Mouse (Mus musculus) thymus, postnatal 36 days (tissue): ENCODE measurements around the gene Glt28d2.
A peak's percentile ranks its signal among the peaks of the same experiment; 100 is the strongest.
"Not testable (repeated sequence)": the region's sequence is repeated elsewhere in the genome, so short reads cannot be mapped to it uniquely, and the experiment has no call there.

Experiments used
- DNase-seq, 2 experiments: peaks; one replicate each; pipeline ENCODE4 v3.0.0; 2022; ENCODE audit warnings: mixed read lengths in 2 of 2

Gene Glt28d2

GRCm38 (mm10) chr3:85887239-85887827, at the start of gene Glt28d2, which contains the start of gene Gm37240:
Glt28d2 (minus strand) TSS chr3:85887516.
Gm37240 (minus strand) TSS chr3:85887518.
- peak; percentile 56 to 74 for DNase-seq

GRCm38 (mm10) chr3:85933586-85933985, 46.3 kb upstream of the Glt28d2 start:
- DNase-seq: no peak

GRCm38 (mm10) chr3:85931859-85932258, 44.5 kb upstream of the Glt28d2 start:
- DNase-seq: no peak

- no peak for DNase-seq
These were observed 43.4 kb upstream of the Glt28d2 start for GRCm38 (mm10) chr3:85930671-85931255.

GRCm38 (mm10) chr3:85929711-85930110, 42.4 kb upstream of the Glt28d2 start:
- DNase-seq: no peak

- no peak for DNase-seq
These were observed 40.9 kb upstream of the Glt28d2 start for GRCm38 (mm10) chr3:85928140-85928611.

GRCm38 (mm10) chr3:85927296-85927695, 40.0 kb upstream of the Glt28d2 start:
- DNase-seq: no peak

GRCm38 (mm10) chr3:85923954-85924945, 36.9 kb upstream of the Glt28d2 start:
- peak; percentile 32 to 47 for DNase-seq

GRCm38 (mm10) chr3:85923343-85923742, 36.0 kb upstream of the Glt28d2 start:
- DNase-seq: no peak

- no peak for DNase-seq
These were observed 35.0 kb upstream of the Glt28d2 start for GRCm38 (mm10) chr3:85922331-85922730.

GRCm38 (mm10) chr3:85920671-85921070, 33.4 kb upstream of the Glt28d2 start:
- DNase-seq: not testable (repeated sequence)

- no peak for DNase-seq
These were observed 30.3 kb upstream of the Glt28d2 start for GRCm38 (mm10) chr3:85917600-85917999.

- DNase-seq: no peak
These were observed 27.5 kb upstream of the Glt28d2 start for GRCm38 (mm10) chr3:85914806-85915205.

- no peak for DNase-seq
These were observed 19.8 kb upstream of the Glt28d2 start for GRCm38 (mm10) chr3:85907136-85907535.

GRCm38 (mm10) chr3:85904371-85904770, 17.1 kb upstream of the Glt28d2 start:
- DNase-seq: no peak

- no peak for DNase-seq
These were observed 7.7 kb upstream of the Glt28d2 start for GRCm38 (mm10) chr3:85895020-85895419.

- no peak for DNase-seq
These were observed 4.3 kb upstream of the Glt28d2 start for GRCm38 (mm10) chr3:85891571-85891970.

- peak in 1 of 2 experiments; percentile 7 for DNase-seq
These were observed 930 bp upstream of the Glt28d2 start for GRCm38 (mm10) chr3:85888221-85888671.

GRCm38 (mm10) chr3:85886636-85887238, 579 bp downstream of the Glt28d2 start:
- no peak for DNase-seq

- no peak for DNase-seq
These were observed 1.4 kb downstream of the Glt28d2 start for GRCm38 (mm10) chr3:85885906-85886305.

GRCm38 (mm10) chr3:85880687-85881086, 6.6 kb downstream of the Glt28d2 start:
- DNase-seq: no peak

GRCm38 (mm10) chr3:85880068-85880467, 7.2 kb downstream of the Glt28d2 start:
- DNase-seq: no peak

- no peak for DNase-seq
These were observed 8.4 kb downstream of the Glt28d2 start for GRCm38 (mm10) chr3:85878911-85879310.
